In genomic region chr15:91965172-91965571, GRCm38 (mm10) we compare ENCODE assay signal across 20 mouse cellular contexts.
DNase-seq lines count a peak whose midpoint lies in the region; ATAC-seq and TF ChIP-seq lines count a peak whose summit lies in the region.
"Had no signal": no experiment of that assay in that cellular context is flagged by ENCODE, and none has a peak within 500 bp of the region (broad histone marks: within the 10 kb centered on the region; RNA-seq: fewer than 3 reads in every experiment).

No protein-coding gene starts in this region.

- H3K36me3 ChIP-seq in hindbrain, postnatal 0 days (ENCODE audit: insufficient read depth, low read length): no peaks in the 10 kb centered on the region
- H3K36me3 ChIP-seq in hindbrain, embryonic 11.5 days (ENCODE audit: control insufficient read depth, insufficient read depth, low read length): no peaks in the 10 kb centered on the region
- no peaks in the 10 kb centered on the region for H3K36me3 ChIP-seq in heart, embryonic 11.5 days (ENCODE audit: control insufficient read depth, insufficient read depth, low read length)
- H3K36me3 ChIP-seq: G1E; heart, embryonic 10.5 days; liver, embryonic 12.5 days had no signal

- 71% methylated on average over 10 of the region's 10 CpGs for WGBS in hindbrain, postnatal 0 days
- 70% methylated on average over 10 of the region's 10 CpGs for WGBS in hindbrain, embryonic 11.5 days
- WGBS in heart, embryonic 11.5 days (ENCODE audit: insufficient replicate concordance): 78% methylated on average over 10 of the region's 10 CpGs

- no peaks in the 10 kb centered on the region for H3K9me3 ChIP-seq in hindbrain, postnatal 0 days (ENCODE audit: low read length)
- H3K9me3 ChIP-seq in hindbrain, embryonic 11.5 days (ENCODE audit: control insufficient read depth, low read length): no peaks in the 10 kb centered on the region
- no peaks in the 10 kb centered on the region for H3K9me3 ChIP-seq in heart, embryonic 11.5 days (replicated peaks; ENCODE audit: control insufficient read depth, low read length)
- H3K9me3 ChIP-seq: heart, embryonic 10.5 days; liver, embryonic 12.5 days had no signal

- H3K4me3 ChIP-seq in hindbrain, postnatal 0 days (ENCODE audit: low read length): no peak overlapping the region
- no peak overlapping the region for H3K4me3 ChIP-seq in hindbrain, embryonic 11.5 days (ENCODE audit: low read depth, low read length)
- no peak overlapping the region for H3K4me3 ChIP-seq in heart, embryonic 11.5 days (ENCODE audit: low read depth, low read length)
- H3K4me3 ChIP-seq: erythroblast, embryonic 14.5 days; heart, embryonic 10.5 days; liver, embryonic 12.5 days had no signal

- peak; percentile 62; the same call in 1 of the 2 replicates for ATAC-seq in hindbrain, postnatal 0 days
- ATAC-seq in hindbrain, embryonic 11.5 days (ENCODE audit: low FRiP score): no peak
- no peak for ATAC-seq in heart, embryonic 11.5 days (replicated peaks; ENCODE audit: insufficient number of reproducible peaks, low FRiP score, low TSS enrichment)
- ATAC-seq: CD4-positive, CD25-positive, alpha-beta regulatory T cell, adult 4 months; forebrain, embryonic 16.5 days; liver, embryonic 12.5 days had no signal

- no peak for TF ChIP-seq CTCF in hindbrain, postnatal 0 days (IDR thresholded peaks at IDR 0.05; ENCODE audit: low read depth)

- H3K27me3 ChIP-seq in hindbrain, postnatal 0 days (ENCODE audit: insufficient read depth, low read length): no peaks in the 10 kb centered on the region
- H3K27me3 ChIP-seq in hindbrain, embryonic 11.5 days (ENCODE audit: control insufficient read depth, insufficient read depth, low read length): no peaks in the 10 kb centered on the region
- no peaks in the 10 kb centered on the region for H3K27me3 ChIP-seq in heart, embryonic 11.5 days (ENCODE audit: control insufficient read depth, insufficient read depth, low read length)
- H3K27me3 ChIP-seq: liver, embryonic 12.5 days had no signal

- no peak overlapping the region for H3K4me2 ChIP-seq in hindbrain, postnatal 0 days (ENCODE audit: low read depth, low read length)
- H3K4me2 ChIP-seq in hindbrain, embryonic 11.5 days (replicated peaks; ENCODE audit: low read depth, low read length): no peak overlapping the region
- H3K4me2 ChIP-seq in heart, embryonic 11.5 days: no peak overlapping the region
- H3K4me2 ChIP-seq: liver, embryonic 12.5 days had no signal

- H3K9ac ChIP-seq in hindbrain, postnatal 0 days (replicated peaks; ENCODE audit: low read length): no peak overlapping the region
- no peak overlapping the region for H3K9ac ChIP-seq in hindbrain, embryonic 11.5 days (ENCODE audit: low read depth, low read length)
- no peak overlapping the region for H3K9ac ChIP-seq in heart, embryonic 11.5 days (ENCODE audit: low read depth, low read length)
- H3K9ac ChIP-seq: liver, embryonic 12.5 days had no signal

- no peaks in the 10 kb centered on the region for H3K4me1 ChIP-seq in hindbrain, postnatal 0 days (ENCODE audit: insufficient read depth, low read length)
- no peaks in the 10 kb centered on the region for H3K4me1 ChIP-seq in hindbrain, embryonic 11.5 days (replicated peaks; ENCODE audit: control insufficient read depth, insufficient read depth, low read length)
- H3K4me1 ChIP-seq in heart, embryonic 11.5 days (ENCODE audit: control insufficient read depth, insufficient read depth, low read length): no peaks in the 10 kb centered on the region
- H3K4me1 ChIP-seq: heart, embryonic 10.5 days; liver, embryonic 12.5 days had no signal

- DNase-seq in embryo, embryonic 10.5 days (ENCODE audit: low spot score): peak; percentile 17
- DNase-seq in embryo, embryonic 9.5 days (ENCODE audit: extremely low spot score): no peak
- peak; percentile 49 for DNase-seq in hindbrain, postnatal 0 days (ENCODE audit: low spot score)
- no peak for DNase-seq in hindbrain, embryonic 11.5 days (ENCODE audit: low spot score)
- DNase-seq in right cerebral cortex, postnatal 10 days (ENCODE audit: low spot score in 2 of 2): peak; percentile 52 to 71
- no peak for DNase-seq in right cerebral cortex, postnatal 14 days
- DNase-seq in cerebellum, postnatal 36 days: no peak
- DNase-seq: cerebellum, adult 9-10 months; gastrocnemius, postnatal 36 days; kidney, adult 9 months; kidney, postnatal 36 days; midbrain, embryonic 14.5 days; thymus, postnatal 36 days had no signal

- no peak overlapping the region for H3K27ac ChIP-seq in hindbrain, postnatal 0 days
- no peak overlapping the region for H3K27ac ChIP-seq in hindbrain, embryonic 11.5 days (ENCODE audit: low read depth, low read length)
- H3K27ac ChIP-seq in heart, embryonic 11.5 days (ENCODE audit: low read depth, low read length): no peak overlapping the region
- H3K27ac ChIP-seq: heart, embryonic 10.5 days; liver, embryonic 12.5 days had no signal

Comparison
In these comparisons a context has a peak if more than half of its experiments do, and no peak if none do; other contexts are left out.
1. DNase-seq: peak in embryo, embryonic 10.5 days (single experiment), hindbrain, postnatal 0 days (single experiment) and right cerebral cortex, postnatal 10 days (2 of 2); none in embryo, embryonic 9.5 days (single experiment), hindbrain, embryonic 11.5 days (single experiment), right cerebral cortex, postnatal 14 days (single experiment) and cerebellum, postnatal 36 days (0 of 2).